Mouse (Mus musculus) intestine, embryonic 15.5 days (tissue): ENCODE results near the gene Phlda2. TPM values are rescaled to one million over a fixed set of nuclear protein-coding genes. Genes with fewer than 3 reads are reported as not detected.

Source experiments
- ATAC-seq: fragments of 200-750 bp; cut with Nextera tagmentation; 2 replicates; pipeline ENCODE4 v1.8.0; 2017; ENCODE audit warnings: moderate TSS enrichment, moderate library complexity
- H3K27ac ChIP-seq: fragments of 300-500 bp; sonication (generic); 2 replicates; pipeline ENCODE4 v1.5.1; 2015; ENCODE audit warnings: mild to moderate bottlenecking, inconsistent platforms
- H3K27me3 ChIP-seq: fragments of 300-500 bp; sonication (generic); replicated peaks from 2 replicates; pipeline ENCODE4 v1.6.1; 2015; ENCODE audit warnings: inconsistent platforms
- H3K36me3 ChIP-seq: fragments of 300-500 bp; sonication (generic); 2 replicates; pipeline ENCODE4 v1.6.1; 2015; ENCODE audit warnings: inconsistent platforms
- H3K4me1 ChIP-seq: fragments of 300-500 bp; sonication (generic); replicated peaks from 2 replicates; pipeline ENCODE4 v1.6.1; 2015; ENCODE audit warnings: inconsistent platforms
- H3K4me2 ChIP-seq: fragments of 300-500 bp; sonication (generic); replicated peaks from 2 replicates; pipeline ENCODE4 v1.6.1; 2015; ENCODE audit warnings: mild to moderate bottlenecking, inconsistent platforms
- H3K4me3 ChIP-seq: fragments of 300-500 bp; sonication (generic); replicated peaks from 2 replicates; pipeline ENCODE4 v1.5.1; 2015; ENCODE audit warnings: inconsistent platforms
- H3K9ac ChIP-seq: fragments of 300-500 bp; sonication (generic); 2 replicates; pipeline ENCODE4 v1.6.1; 2015; ENCODE audit warnings: inconsistent platforms
- H3K9me3 ChIP-seq: fragments of 300-500 bp; sonication (generic); 2 replicates; pipeline ENCODE4 v1.6.1; 2016; ENCODE audit warnings: inconsistent platforms
- WGBS: fragments of 180-500 bp; shearing (Covaris S2); methylation state at CpG from one replicate; pipeline ENCODE4 v1.1.7; 2015; 5-methylcytosine and 5-hydroxymethylcytosine counted together
- polyA plus RNA-seq: library from polyadenylated mRNA; unstranded; fragments of >200 nt; fragmentation: Nextera tagmentation; extraction: Ambion mirVana; gene quantifications from 2 replicates; pipeline ENCODE4 v1.2.1, GENCODE M21; 2015

Gene Phlda2
- polyA plus RNA-seq, 1 experiment from 2014 or later = 17.7 TPM

DNA sequence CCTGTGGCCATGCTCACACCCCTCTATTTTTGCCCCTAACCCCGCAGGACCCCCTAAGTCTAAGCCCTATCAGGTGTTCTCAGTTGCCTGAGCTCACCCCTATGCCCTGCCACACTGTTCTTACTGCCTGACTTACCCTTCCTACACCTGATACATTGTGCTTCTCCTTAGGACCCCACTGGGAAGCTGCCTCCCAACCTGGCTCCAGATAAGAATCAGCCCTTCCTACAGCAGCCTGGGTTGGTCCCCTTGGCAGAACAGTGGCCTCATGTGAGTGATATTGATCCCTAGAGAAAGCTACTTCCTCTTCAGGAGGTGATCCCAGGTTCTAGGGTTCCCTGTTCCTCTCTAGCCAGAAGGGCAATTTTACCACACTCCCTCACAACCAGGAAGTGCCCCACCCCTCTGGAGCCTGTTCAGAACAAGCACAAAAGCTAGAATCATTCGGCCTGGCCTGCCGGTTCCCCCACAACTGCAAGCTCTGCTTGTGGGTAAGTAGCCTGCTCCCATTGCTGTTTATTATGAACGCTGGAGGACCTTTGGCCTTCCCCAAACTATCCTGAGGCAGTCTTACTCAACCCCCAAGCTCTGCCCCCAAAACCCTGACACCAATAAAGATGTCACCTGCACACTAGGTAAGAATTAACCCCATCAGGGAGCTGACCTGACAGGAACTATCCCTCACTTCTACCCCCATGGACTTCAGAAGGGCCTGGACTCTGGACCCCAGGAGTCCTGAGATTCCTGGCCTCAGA is 29.4 kb downstream of the Phlda2 start, which contains the start of gene Slc22a18:
Slc22a18 (plus strand) TSS at position 390 of the 755 bp plus-strand sequence.
- Histone ChIP-seq H3K4me3 (peak within 1 kb of the TSS; percentile 17), H3K4me2 (peak within 1 kb of the TSS; percentile 38), H3K27me3 (no peaks in the 10 kb centered on the region), H3K36me3 (no peaks in the 10 kb centered on the region), H3K27ac (peak within 1 kb of the TSS; percentile 29; the same call in 1 of the 2 replicates), H3K9ac (no peak within 1 kb of the TSS), H3K4me1 (peaks cover 12% of the 10 kb centered on the region; the same call in 1 of the 2 replicates), H3K9me3 (no peaks in the 10 kb centered on the region)
- WGBS = 26% methylated on average over 4 of the region's 4 CpGs
- ATAC-seq = peak; percentile 67

DNA sequence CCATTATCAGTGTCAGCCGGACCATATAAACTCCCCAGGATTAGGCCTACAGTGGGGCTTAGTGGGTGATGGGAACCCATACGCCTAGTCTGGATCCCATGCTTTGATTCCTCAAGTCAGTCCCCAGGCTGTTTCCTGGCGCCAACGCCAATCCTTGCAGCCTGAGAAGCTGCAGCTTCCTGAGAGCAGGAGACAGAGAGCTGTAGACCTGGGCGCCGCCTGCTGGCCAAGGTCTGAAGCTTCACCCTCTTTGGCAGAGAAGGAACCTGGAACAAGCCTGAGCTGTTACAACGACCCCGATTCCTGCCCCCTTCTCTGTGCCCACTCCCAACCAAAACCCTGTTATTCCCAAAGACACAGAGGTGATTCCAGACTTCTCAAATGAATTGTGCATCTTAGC is 33.0 kb downstream of the Phlda2 start:
- no peak overlapping the region for H3K27ac ChIP-seq
- H3K9ac ChIP-seq = no peak overlapping the region
- H3K4me3 ChIP-seq = no peak overlapping the region
- no peaks in the 10 kb centered on the region for H3K36me3 ChIP-seq
- H3K4me2 ChIP-seq = no peak overlapping the region
- H3K27me3 ChIP-seq = no peaks in the 10 kb centered on the region; the same call in 1 of the 2 replicates
- ATAC-seq = no peak; the same call in 1 of the 2 replicates
- 0 out of 2 replicates have a peak, but pooled peaks cover 10% of the 10 kb centered on the region for H3K4me1 ChIP-seq
- WGBS = 10% methylated on average over 8 of the region's 8 CpGs
- no peaks in the 10 kb centered on the region for H3K9me3 ChIP-seq

DNA sequence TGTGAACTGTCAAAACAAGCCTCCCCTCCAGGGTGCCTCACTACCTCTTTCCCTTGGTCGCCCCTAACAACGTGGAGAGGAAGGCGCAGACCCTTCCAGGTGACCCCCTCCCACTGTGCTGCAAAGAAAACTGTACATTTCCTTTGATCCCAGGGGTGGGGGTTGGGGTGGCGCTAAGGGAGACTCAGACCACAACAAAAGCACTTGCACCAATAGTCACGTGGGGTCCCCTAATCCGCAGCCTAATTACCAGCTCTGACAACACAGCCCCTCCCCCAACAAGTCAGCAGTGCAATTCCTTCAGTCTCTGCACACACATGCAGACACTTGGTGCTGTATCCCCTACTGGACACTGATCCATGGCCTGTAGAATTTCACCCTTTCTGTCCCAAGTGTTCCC is 35.2 kb downstream of the Phlda2 start:
- H3K4me1 ChIP-seq = 0 out of 2 replicates have a peak, but pooled peaks cover 14% of the 10 kb centered on the region
- H3K9me3 ChIP-seq = no peaks in the 10 kb centered on the region
- 21% methylated on average over 6 of the region's 6 CpGs for WGBS
- no peak for ATAC-seq
- no peaks in the 10 kb centered on the region for H3K36me3 ChIP-seq
- H3K4me2 ChIP-seq = no peak overlapping the region
- no peak overlapping the region for H3K9ac ChIP-seq
- no peak overlapping the region for H3K4me3 ChIP-seq
- no peaks in the 10 kb centered on the region; the same call in 1 of the 2 replicates for H3K27me3 ChIP-seq
- H3K27ac ChIP-seq = no peak overlapping the region

DNA sequence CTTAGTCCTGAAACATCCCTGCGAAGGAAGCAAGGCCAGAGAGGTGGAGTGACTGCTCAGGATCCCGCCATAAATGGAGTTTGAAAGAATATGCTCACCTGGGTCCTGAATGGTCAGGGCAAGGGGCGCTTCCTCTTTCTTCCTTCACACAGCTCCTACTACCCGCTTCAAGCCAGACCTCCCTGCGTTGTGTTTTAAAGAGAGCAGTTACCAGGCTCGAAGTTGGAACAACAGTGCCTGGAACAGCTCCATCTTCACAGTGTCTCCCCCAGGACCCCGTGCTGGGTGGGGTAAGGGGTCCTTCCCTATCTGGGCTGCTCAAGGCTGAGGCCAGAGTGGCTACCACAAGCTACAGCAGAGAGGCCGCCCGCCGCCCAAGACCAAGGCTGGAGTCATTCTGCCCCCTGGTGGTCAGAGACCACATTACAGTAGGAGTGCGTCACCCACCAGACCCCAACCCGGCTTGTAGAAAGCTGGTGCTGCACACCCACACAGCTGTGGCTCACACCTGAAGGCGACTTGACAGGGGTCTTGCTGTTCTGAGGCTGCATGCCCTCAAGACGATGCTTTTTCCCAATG is 36.8 kb downstream of the Phlda2 start:
- no peak overlapping the region for H3K9ac ChIP-seq

DNA sequence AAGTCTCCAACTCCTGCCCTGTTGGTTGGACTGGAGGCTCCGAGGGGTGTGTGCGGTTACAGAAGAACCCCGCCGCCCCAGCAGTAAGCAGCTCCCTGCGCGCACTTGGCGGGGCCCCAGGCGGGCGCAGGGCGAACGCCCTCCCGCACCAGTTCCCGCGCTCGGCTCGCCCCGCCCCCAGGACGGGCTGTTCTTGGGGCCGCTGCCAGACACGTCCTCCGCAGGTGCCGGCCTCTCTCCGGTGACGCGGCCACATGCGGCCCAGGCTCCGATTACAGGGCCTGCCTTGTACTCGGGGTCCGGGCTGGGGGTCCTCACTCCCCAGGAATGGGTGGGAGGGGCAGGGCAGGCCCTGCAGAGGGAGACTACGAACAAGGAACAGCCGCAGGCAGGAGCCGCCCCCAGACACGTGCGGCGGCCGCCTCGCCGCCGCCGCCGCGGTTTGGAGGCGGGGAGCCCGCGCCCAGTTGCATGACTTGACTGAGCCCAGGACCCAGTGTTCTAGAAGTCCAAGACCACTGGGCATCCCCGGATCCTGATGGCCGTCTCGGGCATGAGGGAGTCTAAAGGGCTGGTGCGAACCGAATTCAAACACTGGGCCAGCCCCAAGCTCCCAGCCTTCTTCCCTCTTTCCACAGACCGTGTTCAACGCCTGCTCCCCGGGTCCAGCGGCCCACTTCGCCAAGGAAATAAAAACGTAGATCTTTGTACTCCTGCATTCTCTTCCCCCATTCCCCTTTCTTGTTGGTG is 38.0 kb downstream of the Phlda2 start:
- Histone ChIP-seq H3K36me3 (no peaks in the 10 kb centered on the region), H3K27me3 (no peaks in the 10 kb centered on the region; the same call in 1 of the 2 replicates), H3K27ac (peak overlapping the region; percentile 77), H3K4me3 (peak overlapping the region; percentile 26), H3K4me2 (peak overlapping the region; percentile 60), H3K4me1 (0 out of 2 replicates have a peak, but pooled peaks cover 18% of the 10 kb centered on the region), H3K9ac (peak overlapping the region; percentile 35), H3K9me3 (peaks cover 10% of the 10 kb centered on the region; the same call in 1 of the 2 replicates)
- peak; percentile 39 for ATAC-seq
- WGBS = 21% methylated on average over 56 of the region's 56 CpGs

More for the DNA sequence above, 36.8 kb downstream of the Phlda2 start:
- WGBS = 39% methylated on average over 14 of the region's 14 CpGs
- Histone ChIP-seq H3K4me1 (0 out of 2 replicates have a peak, but pooled peaks cover 20% of the 10 kb centered on the region), H3K9me3 (no peaks in the 10 kb centered on the region), H3K27me3 (no peaks in the 10 kb centered on the region; the same call in 1 of the 2 replicates), H3K27ac (no peak overlapping the region), H3K4me2 (no peak overlapping the region), H3K36me3 (no peaks in the 10 kb centered on the region), H3K4me3 (no peak overlapping the region)
- ATAC-seq = 0 out of 2 replicates have a peak, but pooled peaks have one; percentile 15

DNA sequence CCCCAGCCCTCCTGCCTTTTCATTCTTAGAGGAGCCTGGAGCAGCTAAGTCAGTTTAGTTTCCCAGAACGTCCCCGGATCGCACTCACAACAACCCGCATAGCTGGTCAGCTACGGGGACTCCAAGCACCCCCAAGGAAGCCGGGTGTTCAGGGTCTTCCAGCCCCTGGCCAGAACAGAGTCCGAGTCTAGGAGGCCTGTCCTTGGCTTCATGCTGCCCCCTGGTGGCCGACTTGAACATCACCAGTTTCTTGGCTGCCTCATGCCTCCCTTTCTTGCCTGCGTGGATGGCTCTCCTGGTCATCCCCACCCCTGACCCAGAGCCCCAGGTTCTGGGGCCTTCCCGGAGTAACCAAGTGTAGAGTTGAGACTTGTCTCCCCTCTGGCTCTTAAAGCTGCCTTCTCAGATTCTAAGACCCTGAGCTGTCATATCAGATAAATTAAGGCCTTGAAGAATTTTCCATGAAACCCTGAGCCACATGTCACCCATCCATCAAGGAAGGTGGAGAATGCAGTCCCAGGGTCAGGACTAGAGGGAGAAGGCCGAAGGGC is 39.0 kb downstream of the Phlda2 start:
- Histone ChIP-seq H3K27me3 (no peaks in the 10 kb centered on the region; the same call in 1 of the 2 replicates), H3K36me3 (no peaks in the 10 kb centered on the region), H3K4me1 (peaks cover 16% of the 10 kb centered on the region; the same call in 1 of the 2 replicates), H3K9me3 (peaks cover 17% of the 10 kb centered on the region; the same call in 1 of the 2 replicates), H3K27ac (peak overlapping the region; percentile 77), H3K4me2 (0 out of 2 replicates have a peak overlapping the region, but pooled peaks have one; percentile 28), H3K4me3 (no peak overlapping the region), H3K9ac (no peak overlapping the region)
- 33% methylated on average over 11 of the region's 11 CpGs for WGBS
- ATAC-seq = no peak

DNA sequence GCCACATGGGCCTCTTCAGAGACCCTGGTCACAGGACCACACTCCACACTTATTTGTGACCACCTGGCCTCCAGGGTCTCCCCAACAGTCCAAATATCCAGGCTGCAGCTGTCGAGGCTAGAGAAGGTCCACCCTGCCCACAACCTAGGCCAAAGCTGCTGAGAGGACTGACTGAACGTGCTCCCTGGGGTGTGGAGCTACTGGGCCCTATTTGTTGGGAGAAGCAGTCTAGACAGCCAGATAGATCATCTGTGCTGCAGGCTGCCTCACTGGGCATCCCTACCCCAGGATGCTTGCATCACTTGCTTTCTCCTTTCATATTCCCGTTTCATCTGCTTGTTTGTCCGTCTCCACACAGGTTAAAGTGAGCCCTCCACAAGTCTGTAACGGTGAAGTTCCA is 40.4 kb downstream of the Phlda2 start:
- Histone ChIP-seq H3K9ac (no peak overlapping the region), H3K9me3 (peaks cover 17% of the 10 kb centered on the region; the same call in 1 of the 2 replicates), H3K4me2 (no peak overlapping the region), H3K27me3 (no peaks in the 10 kb centered on the region; the same call in 1 of the 2 replicates), H3K27ac (no peak overlapping the region), H3K36me3 (no peaks in the 10 kb centered on the region), H3K4me3 (no peak overlapping the region), H3K4me1 (peaks cover 16% of the 10 kb centered on the region; the same call in 1 of the 2 replicates)
- no peak for ATAC-seq
- WGBS = 80% methylated on average over 5 of the region's 5 CpGs

DNA sequence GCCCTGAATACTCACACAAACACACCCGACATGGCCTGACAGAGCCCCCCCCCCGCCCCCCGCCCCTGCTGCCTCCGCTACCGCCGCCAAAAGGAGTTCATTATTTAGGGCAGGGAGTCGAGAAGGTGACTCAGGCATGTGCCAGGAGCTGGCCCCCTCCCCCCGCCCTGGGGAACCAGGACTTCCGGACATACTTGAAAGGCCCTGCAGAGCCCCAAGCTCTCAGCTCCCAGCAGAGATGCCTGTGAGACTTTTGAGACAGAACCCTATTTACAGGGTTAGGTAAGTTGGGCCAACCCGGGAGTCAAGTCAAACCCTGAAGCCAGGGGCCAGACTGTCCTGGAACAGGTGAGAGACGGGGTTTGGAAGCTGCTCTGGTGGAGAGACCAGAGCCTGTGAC is 41.0 kb downstream of the Phlda2 start:
- ATAC-seq = no peak
- Histone ChIP-seq H3K27ac (peak overlapping the region; percentile 33; the same call in 1 of the 2 replicates), H3K9ac (no peak overlapping the region)

DNA sequence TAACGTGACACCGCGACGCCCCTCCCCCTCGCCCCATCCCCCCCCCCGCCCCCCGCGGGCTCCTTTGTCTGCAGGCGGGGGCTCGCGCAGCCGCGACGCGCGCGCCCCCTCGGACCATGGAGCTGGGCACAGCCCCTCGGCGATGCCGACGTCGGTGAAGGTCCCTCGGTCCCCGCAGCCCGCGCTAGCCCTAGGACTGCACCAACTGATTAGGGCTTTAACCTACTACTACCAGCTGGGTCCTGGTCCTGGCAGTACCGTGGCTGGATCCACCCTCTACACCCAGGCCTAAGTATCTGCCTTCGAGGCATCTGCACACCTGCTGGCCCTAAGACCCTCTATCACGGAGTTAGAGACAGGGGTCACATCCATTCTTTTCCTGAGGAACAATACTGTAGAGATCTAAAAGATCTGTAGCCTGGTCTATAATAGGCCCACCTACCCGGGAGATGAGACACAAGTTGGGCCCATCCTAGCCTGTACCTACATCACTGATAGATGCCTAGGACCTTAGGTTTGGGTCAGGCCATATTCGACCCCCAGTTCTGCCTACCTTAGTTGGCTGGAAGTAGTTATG is 41.6 kb downstream of the Phlda2 start:
- Histone ChIP-seq H3K4me1 (peaks cover 16% of the 10 kb centered on the region; the same call in 1 of the 2 replicates), H3K9me3 (peaks cover 17% of the 10 kb centered on the region; the same call in 1 of the 2 replicates), H3K27me3 (no peaks in the 10 kb centered on the region), H3K36me3 (no peaks in the 10 kb centered on the region), H3K27ac (peak overlapping the region; percentile 33; the same call in 1 of the 2 replicates), H3K4me3 (peak overlapping the region; percentile 52), H3K9ac (0 out of 2 replicates have a peak overlapping the region, but pooled peaks have one; percentile 21), H3K4me2 (peak overlapping the region; percentile 65)
- ATAC-seq = peak; percentile 41
- WGBS = 35% methylated on average over 25 of the region's 32 CpGs

More for the DNA sequence above, 41.0 kb downstream of the Phlda2 start:
- H3K27me3 ChIP-seq = no peaks in the 10 kb centered on the region
- 44% methylated on average over 11 of the region's 11 CpGs for WGBS
- H3K4me2 ChIP-seq = peak overlapping the region; percentile 65; the same call in 1 of the 2 replicates
- H3K4me3 ChIP-seq = no peak overlapping the region; the same call in 1 of the 2 replicates
- H3K9me3 ChIP-seq = peaks cover 17% of the 10 kb centered on the region; the same call in 1 of the 2 replicates
- no peaks in the 10 kb centered on the region for H3K36me3 ChIP-seq
- peaks cover 16% of the 10 kb centered on the region; the same call in 1 of the 2 replicates for H3K4me1 ChIP-seq

DNA sequence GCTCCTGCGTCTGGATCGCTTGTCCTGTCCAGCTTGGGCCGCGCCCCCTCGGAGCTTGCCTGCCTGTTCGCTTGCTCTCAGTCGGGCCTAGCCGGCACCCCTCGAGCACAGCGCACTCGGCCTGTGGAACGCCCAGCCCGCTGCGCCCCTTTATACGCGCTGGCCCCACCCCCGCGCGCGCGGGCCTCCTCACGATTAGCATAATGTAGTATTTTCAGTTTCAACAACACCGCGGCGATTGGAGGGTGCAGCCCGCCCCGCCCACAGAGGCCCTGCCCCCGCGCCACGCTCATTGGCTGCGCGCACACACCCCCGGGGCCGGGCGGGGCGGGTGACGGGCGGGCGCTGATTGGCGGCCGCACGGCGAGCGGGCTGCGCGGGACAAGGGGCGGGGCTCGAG is 42.1 kb downstream of the Phlda2 start, which contains the start of gene Cdkn1c:
Cdkn1c (minus strand) TSS at position 177 of the 400 bp plus-strand sequence.
- peak; percentile 87 for ATAC-seq
- WGBS = 31% methylated on average over 48 of the region's 48 CpGs
- H3K4me3 ChIP-seq = peak within 1 kb of the TSS; percentile 52
- peak within 1 kb of the TSS; percentile 65 for H3K4me2 ChIP-seq
- H3K27me3 ChIP-seq = no peaks in the 10 kb centered on the region
- peak within 1 kb of the TSS; percentile 67 for H3K9ac ChIP-seq
- peak within 1 kb of the TSS; percentile 56 for H3K27ac ChIP-seq
- peaks cover 12% of the 10 kb centered on the region; the same call in 1 of the 2 replicates for H3K4me1 ChIP-seq
- H3K9me3 ChIP-seq = peaks cover 17% of the 10 kb centered on the region; the same call in 1 of the 2 replicates
- H3K36me3 ChIP-seq = no peaks in the 10 kb centered on the region
